Mouse (Mus musculus) gastrocnemius, adult 18-20 months (tissue): Measurements from ENCODE around the gene Tnfrsf11a. TPM values are rescaled to one million over a fixed set of nuclear protein-coding genes. Genes with fewer than 3 reads are reported as not detected.
"Not testable (repeated sequence)": the region's sequence is repeated elsewhere in the genome, so short reads cannot be mapped to it uniquely, and the experiment has no call there.

ENCODE experiments used
- DNase-seq: peaks from one replicate; pipeline ENCODE4 v3.0.0; 2021; ENCODE audit warnings: low spot score
- total RNA-seq, 2 experiments: library from RNA; stranded (reverse); gene quantifications; 2 replicates each; pipeline ENCODE4 v1.2.3; 2021

Tnfrsf11a gene
- total RNA-seq, 2 experiments from 2014 or later = 0.46 to 0.50 TPM

- DNase-seq = no peak
Observed at GRCm38 (mm10) chr1:105784257-105785016, 3.9 kb downstream of the Tnfrsf11a start.

- no peak for DNase-seq
Observed at GRCm38 (mm10) chr1:105785146-105785545, 4.6 kb downstream of the Tnfrsf11a start.

- no peak for DNase-seq
Observed at GRCm38 (mm10) chr1:105786731-105787357, 6.3 kb downstream of the Tnfrsf11a start.

GRCm38 (mm10) chr1:105790103-105790502 lies 9.6 kb downstream of the Tnfrsf11a start:
- no peak for DNase-seq

GRCm38 (mm10) chr1:105794670-105795069 lies 14.2 kb downstream of the Tnfrsf11a start:
- DNase-seq = no peak

- no peak for DNase-seq
Observed at GRCm38 (mm10) chr1:105795705-105796104, 15.2 kb downstream of the Tnfrsf11a start.

GRCm38 (mm10) chr1:105800570-105800969 lies 20.1 kb downstream of the Tnfrsf11a start:
- no peak for DNase-seq

GRCm38 (mm10) chr1:105801252-105801651 lies 20.7 kb downstream of the Tnfrsf11a start:
- no peak for DNase-seq

- DNase-seq = no peak
Observed at GRCm38 (mm10) chr1:105802941-105803340, 22.4 kb downstream of the Tnfrsf11a start.

- DNase-seq = no peak
Observed at GRCm38 (mm10) chr1:105804285-105804684, 23.8 kb downstream of the Tnfrsf11a start.

- no peak for DNase-seq
Observed at GRCm38 (mm10) chr1:105805565-105805964, 25.0 kb downstream of the Tnfrsf11a start.

- DNase-seq = no peak
Observed at GRCm38 (mm10) chr1:105807028-105807722, 26.7 kb downstream of the Tnfrsf11a start.

GRCm38 (mm10) chr1:105812027-105812426 lies 31.5 kb downstream of the Tnfrsf11a start:
- not testable (repeated sequence) for DNase-seq

- peak; percentile 3 for DNase-seq
Observed at GRCm38 (mm10) chr1:105812960-105813708, 32.6 kb downstream of the Tnfrsf11a start.

- no peak for DNase-seq
Observed at GRCm38 (mm10) chr1:105813709-105814061, 33.2 kb downstream of the Tnfrsf11a start.

- no peak for DNase-seq
Observed at GRCm38 (mm10) chr1:105814402-105815270, 34.1 kb downstream of the Tnfrsf11a start.

- DNase-seq = no peak
Observed at GRCm38 (mm10) chr1:105815310-105815709, 34.8 kb downstream of the Tnfrsf11a start.

- no peak for DNase-seq
Observed at GRCm38 (mm10) chr1:105815736-105816135, 35.2 kb downstream of the Tnfrsf11a start.

GRCm38 (mm10) chr1:105819031-105819430 lies 38.5 kb downstream of the Tnfrsf11a start:
- DNase-seq = no peak

- DNase-seq = no peak
Observed at GRCm38 (mm10) chr1:105819740-105820139, 39.2 kb downstream of the Tnfrsf11a start.

- DNase-seq = no peak
Observed at GRCm38 (mm10) chr1:105824356-105824755, 43.8 kb downstream of the Tnfrsf11a start.
